Mouse (Mus musculus): ENCODE measurements around the gene Sox6.
A peak's percentile ranks its signal among the peaks of the same experiment; 100 is the strongest.
"Not testable (repeated sequence)": the region's sequence is repeated elsewhere in the genome, so short reads cannot be mapped to it uniquely, and the experiment has no call there.

Sox6 gene

GRCm38 (mm10) chr7:115630691-115631090 lies 407.9 kb downstream of the Sox6 start:
- DNase-seq: no peak

GRCm38 (mm10) chr7:115630287-115630686 lies 408.3 kb downstream of the Sox6 start:
- no peak for DNase-seq

GRCm38 (mm10) chr7:115628766-115629165 lies 409.8 kb downstream of the Sox6 start:
- DNase-seq: no peak

GRCm38 (mm10) chr7:115625956-115626355 lies 412.6 kb downstream of the Sox6 start:
- no peak for DNase-seq

- no peak for DNase-seq
Observed at GRCm38 (mm10) chr7:115624907-115625552, 413.6 kb downstream of the Sox6 start.

- DNase-seq: no peak
Observed at GRCm38 (mm10) chr7:115624451-115624850, 414.1 kb downstream of the Sox6 start.

- DNase-seq: no peak
Observed at GRCm38 (mm10) chr7:115615697-115616237, 422.8 kb downstream of the Sox6 start.

- no peak for DNase-seq
Observed at GRCm38 (mm10) chr7:115607485-115607884, 431.1 kb downstream of the Sox6 start.

- DNase-seq: not testable (repeated sequence)
Observed at GRCm38 (mm10) chr7:115606125-115606524, 432.5 kb downstream of the Sox6 start.

GRCm38 (mm10) chr7:115604883-115605282 lies 433.7 kb downstream of the Sox6 start:
- DNase-seq: no peak

GRCm38 (mm10) chr7:115597376-115597775 lies 441.2 kb downstream of the Sox6 start:
- peak; percentile 41 to 51 for DNase-seq

- no peak for DNase-seq
Observed at GRCm38 (mm10) chr7:115580461-115580860, 458.1 kb downstream of the Sox6 start.

GRCm38 (mm10) chr7:115579826-115580225 lies 458.8 kb downstream of the Sox6 start:
- peak in 1 of 2 experiments; percentile 20 for DNase-seq

GRCm38 (mm10) chr7:115576387-115576786 lies 462.2 kb downstream of the Sox6 start:
- no peak for DNase-seq

GRCm38 (mm10) chr7:115574834-115575233 lies 463.8 kb downstream of the Sox6 start:
- DNase-seq: no peak

GRCm38 (mm10) chr7:115568821-115569240 lies 469.8 kb downstream of the Sox6 start:
- peak in 1 of 2 experiments; percentile 12 for DNase-seq

- DNase-seq: no peak
Observed at GRCm38 (mm10) chr7:115568301-115568700, 470.3 kb downstream of the Sox6 start.

- no peak for DNase-seq
Observed at GRCm38 (mm10) chr7:115566818-115567217, 471.8 kb downstream of the Sox6 start.

GRCm38 (mm10) chr7:115565060-115565426 lies 473.6 kb downstream of the Sox6 start:
- no peak for DNase-seq

- DNase-seq: no peak
Observed at GRCm38 (mm10) chr7:115564359-115565059, 474.1 kb downstream of the Sox6 start.

GRCm38 (mm10) chr7:115556677-115557076 lies 481.9 kb downstream of the Sox6 start:
- no peak for DNase-seq

GRCm38 (mm10) chr7:115550197-115550804 lies 488.3 kb downstream of the Sox6 start:
- DNase-seq: no peak

- DNase-seq: no peak
Observed at GRCm38 (mm10) chr7:115549670-115550069, 488.9 kb downstream of the Sox6 start.

All from kidney, postnatal 36 days (tissue).